Mouse (Mus musculus): ENCODE data around the gene Stkld1.

The Stkld1 gene

GRCm38 (mm10) chr2:26915927-26916728 lies 17.7 kb upstream of the Stkld1 start, which contains the start of the genes Surf2 and Surf1:
Gene Surf2, plus strand, starts transcription at chr2:26916367.
Gene Surf1, minus strand, starts transcription at chr2:26916530.
- peak; percentile 82 to 83 for DNase-seq

- no peak for DNase-seq
These were observed 17.1 kb upstream of the Stkld1 start for GRCm38 (mm10) chr2:26916738-26917137.

GRCm38 (mm10) chr2:26919684-26920083 lies 14.2 kb upstream of the Stkld1 start:
- no peak for DNase-seq

- no peak for DNase-seq
These were observed 13.5 kb upstream of the Stkld1 start for GRCm38 (mm10) chr2:26920190-26920855.

- peak in 1 of 2 experiments; percentile 30 for DNase-seq
These were observed 12.1 kb upstream of the Stkld1 start for GRCm38 (mm10) chr2:26921784-26922183.

GRCm38 (mm10) chr2:26927745-26928476 lies 5.9 kb upstream of the Stkld1 start:
- DNase-seq = no peak

- peak; percentile 65 to 80 for DNase-seq
These were observed 3.5 kb upstream of the Stkld1 start for GRCm38 (mm10) chr2:26930390-26930789.

GRCm38 (mm10) chr2:26932473-26933303 lies 1.2 kb upstream of the Stkld1 start:
- peak; percentile 25 to 38 for DNase-seq

GRCm38 (mm10) chr2:26935286-26935685 lies 1.4 kb downstream of the Stkld1 start:
- DNase-seq = no peak

GRCm38 (mm10) chr2:26936425-26936824 lies 2.6 kb downstream of the Stkld1 start:
- DNase-seq = no peak

GRCm38 (mm10) chr2:26941539-26941938 lies 7.7 kb downstream of the Stkld1 start:
- peak; percentile 67 to 77 for DNase-seq

GRCm38 (mm10) chr2:26943253-26943652 lies 9.4 kb downstream of the Stkld1 start:
- no peak for DNase-seq

- no peak for DNase-seq
These were observed 16.6 kb downstream of the Stkld1 start for GRCm38 (mm10) chr2:26950411-26950810.

GRCm38 (mm10) chr2:26951346-26951905 lies 17.6 kb downstream of the Stkld1 start:
- DNase-seq = no peak

GRCm38 (mm10) chr2:26952193-26952592 lies 18.3 kb downstream of the Stkld1 start:
- peak in 1 of 2 experiments; percentile 29 for DNase-seq

- no peak for DNase-seq
These were observed 19.0 kb downstream of the Stkld1 start for GRCm38 (mm10) chr2:26952866-26953265.

- DNase-seq = peak in 1 of 2 experiments; percentile 50
These were observed 21.0 kb downstream of the Stkld1 start for GRCm38 (mm10) chr2:26954735-26955395.

- no peak for DNase-seq
These were observed 23.1 kb downstream of the Stkld1 start for GRCm38 (mm10) chr2:26956811-26957487.

GRCm38 (mm10) chr2:26957488-26957859 lies 23.6 kb downstream of the Stkld1 start:
- no peak for DNase-seq

GRCm38 (mm10) chr2:26960756-26961155 lies 26.9 kb downstream of the Stkld1 start:
- no peak for DNase-seq

Data from lung, adult 18-20 months (tissue).